Mouse (Mus musculus) embryonic fibroblast, embryonic 13.5 days (primary cell): ENCODE results near the gene Ccdc91.

Experiments
- CTCF ChIP-seq: IDR thresholded peaks from 2 replicates; pipeline ENCODE4 v1.5.1; 2011; ENCODE audit warnings: mild to moderate bottlenecking, control low read depth, low read length, moderate library complexity, borderline replicate concordance; ENCODE audit not compliant: insufficient read depth
- POLR2A ChIP-seq: IDR thresholded peaks from 2 replicates; pipeline ENCODE4 v1.6.1; 2011; ENCODE audit warnings: low read depth, mild to moderate bottlenecking, control low read depth, low read length, moderate library complexity

DNA sequence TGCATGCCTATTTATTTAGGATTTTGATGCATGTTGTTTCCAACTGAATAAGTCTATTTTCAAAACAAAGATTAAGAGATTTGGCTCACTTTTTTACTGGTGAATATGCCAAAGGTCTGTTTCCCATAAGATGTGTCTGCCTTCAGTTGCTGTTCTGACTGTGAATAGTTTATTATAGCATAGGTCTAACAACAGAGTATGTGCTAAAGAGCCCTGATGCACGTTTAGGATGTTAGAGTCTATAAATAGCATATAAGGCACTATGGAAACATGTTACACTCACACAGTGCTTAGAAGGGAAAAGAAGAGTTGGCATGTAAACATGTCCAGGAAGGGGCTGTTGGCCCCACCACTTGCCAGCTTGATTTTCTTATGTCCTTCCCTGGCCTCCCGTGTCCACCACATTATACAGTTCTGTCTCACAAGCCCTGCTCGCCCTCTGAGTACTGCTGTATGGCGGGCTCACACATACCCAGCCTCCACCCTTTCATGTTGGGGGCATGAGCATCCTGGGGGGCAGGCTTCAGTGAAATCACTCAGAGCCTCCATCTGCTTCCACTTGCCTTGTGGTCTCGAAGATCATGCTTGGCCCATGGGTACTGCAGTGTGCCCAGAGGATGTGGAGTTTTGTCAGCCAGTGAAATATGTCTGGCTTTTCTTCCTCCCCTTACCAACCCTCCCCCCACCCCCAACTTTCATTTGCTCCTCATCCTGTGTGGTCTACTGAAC lies 99.0 kb downstream of the Ccdc91 start:
- TF ChIP-seq POLR2A (no peak), CTCF (no peak)
